Mouse (Mus musculus): ENCODE measurements around the gene Zfp346. TPM values are rescaled to one million over a fixed set of nuclear protein-coding genes. Genes with fewer than 3 reads are reported as not detected.

Zfp346 gene
- polyA plus RNA-seq, 1 experiment from 2014 or later: 26.3 TPM

- H3K4me2 ChIP-seq (ENCODE audit: low read length): no peak within 1 kb of the TSS
- no peak within 1 kb of the TSS for H3K4me3 ChIP-seq (replicated peaks; ENCODE audit: low read length)
- no peak within 1 kb of the TSS for H3K27ac ChIP-seq (ENCODE audit: low read length)
- peaks cover 8% of the 10 kb centered on the region for H3K36me3 ChIP-seq (ENCODE audit: control insufficient read depth, insufficient read depth)
- ATAC-seq: no peak
- H3K9me3 ChIP-seq (ENCODE audit: control insufficient read depth, low read length): no peaks in the 10 kb centered on the region
- no peak within 1 kb of the TSS for H3K9ac ChIP-seq (replicated peaks; ENCODE audit: low read depth, low read length)
- H3K27me3 ChIP-seq (replicated peaks; ENCODE audit: control insufficient read depth, insufficient read depth, low read length): no peaks in the 10 kb centered on the region
- 100% methylated on average over 2 of the region's 2 CpGs for WGBS
- H3K4me1 ChIP-seq (replicated peaks; ENCODE audit: control insufficient read depth, insufficient read depth, low read length): no peaks in the 10 kb centered on the region
These were observed 28.3 kb downstream of the Zfp346 start, which contains the start of gene Gm17617 for GRCm38 (mm10) chr13:55133448-55133847. Gm17617 (minus strand) TSS chr13:55133548.

DNA sequence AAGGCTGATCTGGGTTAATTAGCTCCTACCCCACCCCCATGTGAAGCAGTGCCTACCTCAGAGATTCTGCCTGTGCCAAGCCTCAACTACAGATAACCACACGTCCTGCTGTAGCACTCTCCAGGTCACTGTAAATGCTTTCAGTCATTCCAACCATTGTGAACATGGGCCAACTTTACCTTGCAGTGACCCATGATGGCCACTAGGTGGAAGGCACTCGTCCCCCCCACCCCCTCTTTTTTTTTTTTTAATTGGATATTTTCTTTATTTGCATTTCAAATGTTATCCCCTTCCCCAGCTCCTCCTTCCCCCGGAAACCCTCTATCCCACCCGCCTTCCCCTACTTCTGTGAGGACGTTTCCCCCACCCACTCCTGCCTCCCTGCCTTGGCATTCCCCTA lies 30.3 kb downstream of the Zfp346 start:
- Histone ChIP-seq H3K9ac (replicated peaks; ENCODE audit: low read depth, low read length) (no peak overlapping the region), H3K4me3 (replicated peaks; ENCODE audit: low read length) (no peak overlapping the region), H3K27ac (ENCODE audit: low read length) (no peak overlapping the region), H3K4me2 (ENCODE audit: low read length) (no peak overlapping the region), H3K27me3 (replicated peaks; ENCODE audit: control insufficient read depth, insufficient read depth, low read length) (no peaks in the 10 kb centered on the region), H3K4me1 (replicated peaks; ENCODE audit: control insufficient read depth, insufficient read depth, low read length) (0 out of 2 replicates have a peak, but pooled peaks cover 2% of the 10 kb centered on the region), H3K36me3 (ENCODE audit: control insufficient read depth, insufficient read depth) (peaks cover 4% of the 10 kb centered on the region; the same call in 1 of the 2 replicates), H3K9me3 (ENCODE audit: control insufficient read depth, low read length) (no peaks in the 10 kb centered on the region)
- ATAC-seq: 0 out of 2 replicates have a peak, but pooled peaks have one; percentile 33
- 3% methylated on average over 5 of the region's 5 CpGs for WGBS

GRCm38 (mm10) chr13:55140271-55140670 lies 35.2 kb downstream of the Zfp346 start:
- Histone ChIP-seq H3K4me2 (ENCODE audit: low read length) (no peak overlapping the region), H3K36me3 (ENCODE audit: control insufficient read depth, insufficient read depth) (no peaks in the 10 kb centered on the region), H3K27me3 (replicated peaks; ENCODE audit: control insufficient read depth, insufficient read depth, low read length) (no peaks in the 10 kb centered on the region), H3K9ac (replicated peaks; ENCODE audit: low read depth, low read length) (no peak overlapping the region), H3K4me1 (replicated peaks; ENCODE audit: control insufficient read depth, insufficient read depth, low read length) (0 out of 2 replicates have a peak, but pooled peaks cover 2% of the 10 kb centered on the region), H3K9me3 (ENCODE audit: control insufficient read depth, low read length) (no peaks in the 10 kb centered on the region), H3K4me3 (replicated peaks; ENCODE audit: low read length) (no peak overlapping the region), H3K27ac (ENCODE audit: low read length) (no peak overlapping the region)
- no peak for ATAC-seq
- 26% methylated on average over 2 of the region's 2 CpGs for WGBS

- no peaks in the 10 kb centered on the region for H3K9me3 ChIP-seq (ENCODE audit: control insufficient read depth, low read length)
- H3K27ac ChIP-seq (ENCODE audit: low read length): no peak within 1 kb of the TSS
- peak within 1 kb of the TSS; percentile 63 for H3K9ac ChIP-seq (replicated peaks; ENCODE audit: low read depth, low read length)
- H3K27me3 ChIP-seq (replicated peaks; ENCODE audit: control insufficient read depth, insufficient read depth, low read length): 0 out of 2 replicates have a peak, but pooled peaks cover 4% of the 10 kb centered on the region
- no peaks in the 10 kb centered on the region for H3K36me3 ChIP-seq (ENCODE audit: control insufficient read depth, insufficient read depth)
- WGBS: 1% methylated on average over 60 of the region's 68 CpGs
- peak within 1 kb of the TSS; percentile 95 for H3K4me2 ChIP-seq (ENCODE audit: low read length)
- no peak for ATAC-seq
- H3K4me1 ChIP-seq (replicated peaks; ENCODE audit: control insufficient read depth, insufficient read depth, low read length): peaks cover 11% of the 10 kb centered on the region
- H3K4me3 ChIP-seq (replicated peaks; ENCODE audit: low read length): peak within 1 kb of the TSS; percentile 54
These were observed 47.7 kb downstream of the Zfp346 start, which contains the start of gene Fgfr4 for GRCm38 (mm10) chr13:55152621-55153415. Fgfr4 (plus strand) TSS chr13:55152640.

- 0 out of 2 replicates have a peak, but pooled peaks cover 4% of the 10 kb centered on the region for H3K27me3 ChIP-seq (replicated peaks; ENCODE audit: control insufficient read depth, insufficient read depth, low read length)
- H3K36me3 ChIP-seq (ENCODE audit: control insufficient read depth, insufficient read depth): no peaks in the 10 kb centered on the region
- peaks cover 11% of the 10 kb centered on the region for H3K4me1 ChIP-seq (replicated peaks; ENCODE audit: control insufficient read depth, insufficient read depth, low read length)
- no peak for ATAC-seq
- no peak overlapping the region for H3K9ac ChIP-seq (replicated peaks; ENCODE audit: low read depth, low read length)
- no peak overlapping the region for H3K4me2 ChIP-seq (ENCODE audit: low read length)
- H3K9me3 ChIP-seq (ENCODE audit: control insufficient read depth, low read length): no peaks in the 10 kb centered on the region
- H3K4me3 ChIP-seq (replicated peaks; ENCODE audit: low read length): no peak overlapping the region
- H3K27ac ChIP-seq (ENCODE audit: low read length): no peak overlapping the region
- WGBS: 87% methylated on average over 5 of the region's 5 CpGs
These were observed 48.8 kb downstream of the Zfp346 start for GRCm38 (mm10) chr13:55153951-55154350.

GRCm38 (mm10) chr13:55162365-55162764 lies 57.3 kb downstream of the Zfp346 start:
- 69% methylated on average over 7 of the region's 7 CpGs for WGBS
- no peak for ATAC-seq
- Histone ChIP-seq H3K4me1 (replicated peaks; ENCODE audit: control insufficient read depth, insufficient read depth, low read length) (no peaks in the 10 kb centered on the region), H3K27ac (ENCODE audit: low read length) (no peak overlapping the region), H3K9me3 (ENCODE audit: control insufficient read depth, low read length) (no peaks in the 10 kb centered on the region), H3K36me3 (ENCODE audit: control insufficient read depth, insufficient read depth) (no peaks in the 10 kb centered on the region), H3K27me3 (replicated peaks; ENCODE audit: control insufficient read depth, insufficient read depth, low read length) (no peaks in the 10 kb centered on the region), H3K4me3 (replicated peaks; ENCODE audit: low read length) (no peak overlapping the region), H3K9ac (replicated peaks; ENCODE audit: low read depth, low read length) (no peak overlapping the region), H3K4me2 (ENCODE audit: low read length) (no peak overlapping the region)

DNA sequence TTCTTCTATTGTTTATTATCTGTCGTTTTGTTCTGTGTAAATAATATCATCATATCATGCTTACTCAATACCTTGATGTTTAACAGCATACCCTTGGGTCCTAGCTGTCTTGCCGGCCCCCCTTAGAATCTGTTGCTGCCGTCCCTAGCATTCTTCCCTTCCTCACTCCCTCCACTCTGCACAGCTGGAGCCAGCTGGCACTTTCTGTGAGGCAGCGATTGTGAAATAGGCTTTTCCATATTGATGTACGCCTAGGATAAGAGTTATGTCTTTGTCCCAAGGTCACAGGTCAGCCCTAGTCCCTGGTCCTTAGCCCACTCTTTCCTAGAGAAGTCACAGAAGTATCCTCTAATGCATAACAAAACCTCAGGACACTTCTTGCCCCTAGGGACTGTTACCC lies 58.4 kb downstream of the Zfp346 start:
- H3K4me1 ChIP-seq (replicated peaks; ENCODE audit: control insufficient read depth, insufficient read depth, low read length): no peaks in the 10 kb centered on the region
- H3K36me3 ChIP-seq (ENCODE audit: control insufficient read depth, insufficient read depth): no peaks in the 10 kb centered on the region
- ATAC-seq: no peak
- no peaks in the 10 kb centered on the region for H3K9me3 ChIP-seq (ENCODE audit: control insufficient read depth, low read length)
- no peak overlapping the region for H3K4me3 ChIP-seq (replicated peaks; ENCODE audit: low read length)
- 63% methylated on average over 5 of the region's 5 CpGs for WGBS
- no peaks in the 10 kb centered on the region for H3K27me3 ChIP-seq (replicated peaks; ENCODE audit: control insufficient read depth, insufficient read depth, low read length)
- H3K27ac ChIP-seq (ENCODE audit: low read length): no peak overlapping the region
- H3K4me2 ChIP-seq (ENCODE audit: low read length): no peak overlapping the region
- no peak overlapping the region for H3K9ac ChIP-seq (replicated peaks; ENCODE audit: low read depth, low read length)

DNA sequence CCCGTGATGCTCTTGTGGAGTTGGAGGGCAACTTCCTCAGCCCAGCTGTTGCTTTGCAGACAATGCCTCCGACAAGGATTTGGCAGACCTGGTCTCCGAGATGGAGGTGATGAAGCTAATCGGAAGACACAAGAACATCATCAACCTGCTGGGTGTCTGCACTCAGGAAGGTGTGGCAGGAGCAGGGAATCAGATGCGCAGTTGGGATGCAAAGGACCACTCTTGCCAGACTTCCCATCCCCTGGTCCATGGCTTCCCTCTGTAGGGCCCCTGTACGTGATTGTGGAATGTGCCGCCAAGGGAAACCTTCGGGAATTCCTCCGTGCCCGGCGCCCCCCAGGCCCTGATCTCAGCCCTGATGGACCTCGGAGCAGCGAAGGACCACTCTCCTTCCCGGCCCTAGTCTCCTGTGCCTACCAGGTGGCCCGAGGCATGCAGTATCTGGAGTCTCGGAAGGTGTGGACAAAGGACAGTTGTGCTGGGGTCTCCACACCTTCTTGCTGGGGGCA lies 60.8 kb downstream of the Zfp346 start:
- Histone ChIP-seq H3K36me3 (ENCODE audit: control insufficient read depth, insufficient read depth) (no peaks in the 10 kb centered on the region), H3K4me1 (replicated peaks; ENCODE audit: control insufficient read depth, insufficient read depth, low read length) (peaks cover 7% of the 10 kb centered on the region), H3K9me3 (ENCODE audit: control insufficient read depth, low read length) (no peaks in the 10 kb centered on the region), H3K9ac (replicated peaks; ENCODE audit: low read depth, low read length) (no peak overlapping the region), H3K4me3 (replicated peaks; ENCODE audit: low read length) (no peak overlapping the region), H3K27me3 (replicated peaks; ENCODE audit: control insufficient read depth, insufficient read depth, low read length) (no peaks in the 10 kb centered on the region), H3K27ac (ENCODE audit: low read length) (no peak overlapping the region), H3K4me2 (ENCODE audit: low read length) (no peak overlapping the region)
- 91% methylated on average over 16 of the region's 16 CpGs for WGBS
- ATAC-seq: no peak

GRCm38 (mm10) chr13:55166806-55167725 lies 62.0 kb downstream of the Zfp346 start:
- no peak overlapping the region for H3K9ac ChIP-seq (replicated peaks; ENCODE audit: low read depth, low read length)
- ATAC-seq: no peak
- H3K9me3 ChIP-seq (ENCODE audit: control insufficient read depth, low read length): no peaks in the 10 kb centered on the region
- no peaks in the 10 kb centered on the region for H3K27me3 ChIP-seq (replicated peaks; ENCODE audit: control insufficient read depth, insufficient read depth, low read length)
- WGBS: 88% methylated on average over 32 of the region's 32 CpGs
- no peak overlapping the region for H3K27ac ChIP-seq (ENCODE audit: low read length)
- H3K4me3 ChIP-seq (replicated peaks; ENCODE audit: low read length): no peak overlapping the region
- no peak overlapping the region for H3K4me2 ChIP-seq (ENCODE audit: low read length)
- H3K36me3 ChIP-seq (ENCODE audit: control insufficient read depth, insufficient read depth): no peaks in the 10 kb centered on the region
- H3K4me1 ChIP-seq (replicated peaks; ENCODE audit: control insufficient read depth, insufficient read depth, low read length): peaks cover 19% of the 10 kb centered on the region

Measured in forebrain, embryonic 16.5 days (tissue).